Mouse (Mus musculus): ENCODE measurements around the gene Pknox1.
"Not testable (repeated sequence)": the region's sequence is repeated elsewhere in the genome, so short reads cannot be mapped to it uniquely, and the experiment has no call there.

Pknox1 gene

GRCm38 (mm10) chr17:31597957-31598356, 33.4 kb downstream of the Pknox1 start:
- DNase-seq (ENCODE audit: low spot score) = no peak

DNA sequence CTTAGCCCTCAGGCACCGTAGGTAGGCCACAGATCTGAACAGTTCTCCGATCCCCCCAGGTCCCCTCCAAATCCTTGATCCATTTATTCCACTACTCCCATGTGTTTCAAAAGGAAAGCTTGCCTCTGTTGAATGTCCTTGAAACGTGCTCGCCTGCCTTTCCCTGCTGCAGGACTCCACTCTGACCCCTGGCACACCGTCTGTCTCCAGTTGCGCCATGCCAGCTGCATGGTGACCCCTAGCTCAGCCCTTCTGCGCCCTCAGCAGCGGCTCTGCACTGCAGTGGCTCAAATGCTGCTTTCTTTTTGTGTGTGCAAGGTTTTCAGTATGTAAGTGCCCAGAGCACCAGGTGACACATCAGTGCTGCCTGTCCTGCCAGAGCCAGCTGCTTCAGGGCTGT, 34.1 kb downstream of the Pknox1 start:
- no peak for DNase-seq (ENCODE audit: low spot score)

- no peak for DNase-seq (ENCODE audit: low spot score)
Measured at GRCm38 (mm10) chr17:31606424-31606823, 41.9 kb downstream of the Pknox1 start.

GRCm38 (mm10) chr17:31607256-31607951, 42.9 kb downstream of the Pknox1 start:
- no peak for DNase-seq (ENCODE audit: low spot score)

DNA sequence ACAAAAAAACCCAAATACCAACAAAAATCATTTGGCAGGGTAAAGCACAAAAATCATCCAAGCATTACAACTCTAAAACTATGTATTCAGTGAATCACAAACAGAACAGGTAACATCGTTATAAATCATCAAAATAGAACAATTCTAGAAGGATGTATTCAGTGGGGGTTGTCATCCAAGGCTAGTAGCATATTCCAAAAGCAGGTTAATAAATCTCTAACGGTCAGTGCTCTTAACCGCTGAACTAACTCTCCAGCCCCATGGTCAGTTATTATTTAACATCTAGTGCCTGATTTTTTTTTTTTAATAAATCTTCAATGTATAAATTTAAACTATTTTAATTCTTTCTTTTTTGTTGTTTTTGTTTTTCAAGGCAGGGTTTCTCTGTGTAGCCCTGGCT, 44.6 kb downstream of the Pknox1 start:
- DNase-seq (ENCODE audit: low spot score) = not testable (repeated sequence)

DNA sequence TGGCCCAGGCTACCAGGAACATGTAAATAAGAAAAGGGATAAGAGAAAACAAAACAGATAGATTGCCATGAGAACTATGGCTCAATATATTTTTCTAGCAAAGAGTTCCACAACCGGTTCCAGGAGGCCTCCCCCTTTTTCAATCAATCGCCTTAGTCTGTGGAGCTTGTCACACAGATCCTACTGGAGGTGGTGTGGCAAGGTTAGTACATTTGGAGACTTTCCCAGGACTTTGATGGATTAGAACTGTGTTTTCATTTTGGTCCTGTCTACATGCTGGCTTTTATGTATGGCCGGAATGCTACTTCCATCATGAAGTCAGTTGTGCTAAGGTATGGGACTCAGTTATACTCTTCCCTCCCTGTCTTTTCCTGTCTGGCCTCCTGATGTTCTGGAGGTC, 45.4 kb downstream of the Pknox1 start:
- no peak for DNase-seq (ENCODE audit: low spot score)

DNA sequence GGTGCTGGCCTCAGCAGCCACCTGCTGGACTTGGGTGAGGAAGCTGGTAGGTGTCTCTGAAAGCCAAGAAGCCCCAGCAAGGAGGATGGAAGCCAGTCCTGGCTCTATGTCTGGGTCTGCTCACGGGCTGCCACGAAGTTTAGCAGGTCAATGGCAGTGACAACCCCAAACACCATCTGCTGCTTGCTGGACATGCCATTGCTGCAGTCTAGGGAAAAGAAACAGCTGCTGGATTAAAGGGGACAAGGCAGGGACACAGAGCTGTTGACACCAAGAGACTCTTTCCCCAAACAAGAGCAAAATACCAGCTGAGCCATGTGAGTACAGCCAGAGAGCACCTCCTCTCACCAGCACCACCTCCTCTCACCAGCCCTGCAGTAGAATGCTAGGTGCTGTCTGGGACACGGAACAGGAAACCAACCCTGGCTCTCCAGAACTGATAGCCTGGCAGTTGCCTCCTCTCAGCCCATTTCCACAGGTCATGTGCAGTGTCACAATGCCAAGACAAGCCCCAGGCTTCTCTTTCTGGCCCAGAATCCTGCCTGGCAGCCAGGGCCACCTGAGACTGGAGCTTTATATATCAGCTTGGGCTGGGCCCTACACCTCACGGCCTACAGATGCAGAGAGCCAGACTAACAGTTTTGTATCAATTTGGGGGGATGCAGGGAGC, 48.7 kb downstream of the Pknox1 start:
- no peak for DNase-seq (ENCODE audit: low spot score)

DNA sequence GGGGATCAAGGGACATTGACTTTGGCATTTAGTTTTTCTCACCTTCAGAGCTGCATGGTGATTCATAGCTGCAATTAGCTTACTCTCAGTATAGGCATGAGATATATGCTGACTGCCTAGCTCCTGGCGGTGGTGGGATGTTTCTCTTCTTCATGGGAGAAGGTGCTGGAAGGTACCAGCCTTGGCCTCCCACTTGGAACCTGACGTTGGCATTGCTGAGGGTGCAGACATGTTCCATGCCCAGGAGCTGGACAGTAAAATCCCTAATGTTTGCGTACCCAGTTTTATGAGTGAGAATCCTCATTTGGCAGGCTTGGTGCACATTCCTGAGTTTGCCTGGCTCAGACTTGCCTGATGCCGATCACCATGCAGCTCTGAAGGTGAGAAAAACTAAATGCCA, 58.6 kb downstream of the Pknox1 start:
- no peak for DNase-seq (ENCODE audit: low spot score)

GRCm38 (mm10) chr17:31627961-31628360, 63.4 kb downstream of the Pknox1 start:
- DNase-seq (ENCODE audit: low spot score) = no peak

- DNase-seq (ENCODE audit: low spot score) = no peak
Measured at GRCm38 (mm10) chr17:31631081-31631800, 66.7 kb downstream of the Pknox1 start.

DNA sequence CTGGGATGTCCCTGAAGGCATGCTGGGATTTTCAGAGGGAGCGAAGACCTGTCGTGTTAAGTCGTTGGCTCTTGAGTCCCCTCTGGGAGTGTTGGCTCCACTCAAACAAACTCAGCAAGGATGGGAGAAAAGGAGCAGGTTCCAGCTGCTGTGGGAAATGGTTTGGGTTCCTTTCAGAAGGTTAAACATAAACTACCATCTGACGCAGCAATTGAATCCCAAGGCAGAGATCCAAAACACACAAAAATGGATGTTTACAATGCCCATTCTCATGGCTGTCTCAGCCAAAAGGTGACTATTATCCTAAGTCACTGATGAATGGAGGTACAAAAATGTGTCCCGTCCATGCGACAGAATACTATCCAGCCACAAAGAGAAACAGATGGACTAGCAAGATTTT, 68.5 kb downstream of the Pknox1 start:
- DNase-seq (ENCODE audit: low spot score) = no peak

GRCm38 (mm10) chr17:31634896-31635295, 70.4 kb downstream of the Pknox1 start:
- no peak for DNase-seq (ENCODE audit: low spot score)

- DNase-seq (ENCODE audit: low spot score) = no peak
Measured at GRCm38 (mm10) chr17:31635781-31636180, 71.2 kb downstream of the Pknox1 start.

- DNase-seq (ENCODE audit: low spot score) = no peak
Measured at GRCm38 (mm10) chr17:31636277-31636941, 71.9 kb downstream of the Pknox1 start.

DNA sequence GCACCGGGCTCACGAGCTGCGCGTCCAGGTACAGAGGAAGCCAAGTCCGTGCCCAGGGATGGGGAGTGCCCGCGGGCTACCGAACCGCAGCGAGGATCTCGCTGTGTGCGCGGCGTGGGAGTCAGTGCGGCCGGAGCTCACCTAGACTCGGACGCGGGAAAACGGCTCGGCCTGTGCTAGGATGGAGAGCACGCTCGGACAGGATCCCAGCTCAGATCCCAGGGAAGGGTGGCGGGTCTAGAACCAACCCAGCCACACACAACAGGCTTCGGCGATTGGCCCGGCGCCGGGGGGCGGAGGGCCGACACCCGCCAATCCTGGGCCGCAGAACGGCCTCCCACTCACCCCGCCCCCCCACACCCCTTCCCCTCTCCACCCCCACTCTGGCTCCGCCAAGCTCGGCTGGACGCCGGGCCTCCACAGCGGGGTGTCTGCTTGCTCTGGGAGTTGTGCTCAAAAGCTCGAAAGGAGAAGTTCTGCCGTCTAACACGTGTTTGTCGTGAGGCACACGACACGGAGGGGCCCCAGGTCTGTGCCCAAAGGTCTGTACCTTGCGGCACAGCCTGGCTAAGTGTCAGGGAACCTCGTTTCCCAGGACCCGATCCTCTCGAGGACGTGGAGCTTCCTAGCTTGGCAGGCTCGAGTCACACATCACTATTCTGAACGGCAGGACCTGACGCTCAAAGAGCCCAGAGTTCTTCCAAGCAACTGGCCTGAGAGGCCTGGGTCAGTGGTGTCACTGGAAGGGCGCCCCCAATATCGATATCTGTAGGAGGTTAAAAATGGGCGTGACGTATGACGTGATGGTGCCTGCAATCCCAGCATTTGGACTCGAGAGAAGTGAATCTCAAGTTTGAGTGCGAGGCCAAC, 72.6 kb downstream of the Pknox1 start, which contains the start of gene Cbs:
TSS of gene Cbs (minus strand) at position 297 of the 870 bp plus-strand sequence.
- DNase-seq (ENCODE audit: low spot score) = no peak

DNA sequence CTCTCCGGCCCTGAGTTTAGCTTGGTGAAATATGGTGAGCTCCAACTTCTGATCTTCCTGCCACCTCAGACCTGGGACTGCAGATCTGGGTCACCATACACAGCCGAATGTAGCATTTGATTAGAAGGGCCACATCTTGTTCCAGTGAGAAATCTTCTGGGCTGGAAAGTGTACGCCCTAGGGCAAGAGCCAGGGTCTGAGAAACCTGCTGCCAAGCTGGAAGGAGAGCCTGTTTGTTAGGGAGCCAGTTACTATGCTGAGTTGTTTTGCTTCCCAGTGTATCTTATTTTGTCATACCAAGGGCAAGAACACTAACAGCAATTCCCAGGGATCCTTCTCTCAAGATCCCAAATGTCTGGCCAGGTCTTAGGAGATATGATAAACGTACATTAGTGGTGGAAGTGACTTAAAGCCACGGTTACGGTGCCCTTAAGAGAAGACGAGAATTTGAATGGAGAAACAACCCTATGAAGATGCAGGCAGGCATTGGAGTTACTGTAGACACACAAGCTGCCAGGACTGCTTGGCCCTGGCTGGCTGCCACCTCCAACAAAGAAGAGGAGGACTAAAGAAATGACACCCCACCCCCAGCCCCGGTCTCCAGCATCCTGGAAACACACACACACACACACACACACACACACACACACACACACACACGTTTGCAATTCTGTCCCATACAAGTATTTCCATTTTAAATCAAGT, 73.5 kb downstream of the Pknox1 start:
- DNase-seq (ENCODE audit: low spot score) = peak; percentile 58

DNA sequence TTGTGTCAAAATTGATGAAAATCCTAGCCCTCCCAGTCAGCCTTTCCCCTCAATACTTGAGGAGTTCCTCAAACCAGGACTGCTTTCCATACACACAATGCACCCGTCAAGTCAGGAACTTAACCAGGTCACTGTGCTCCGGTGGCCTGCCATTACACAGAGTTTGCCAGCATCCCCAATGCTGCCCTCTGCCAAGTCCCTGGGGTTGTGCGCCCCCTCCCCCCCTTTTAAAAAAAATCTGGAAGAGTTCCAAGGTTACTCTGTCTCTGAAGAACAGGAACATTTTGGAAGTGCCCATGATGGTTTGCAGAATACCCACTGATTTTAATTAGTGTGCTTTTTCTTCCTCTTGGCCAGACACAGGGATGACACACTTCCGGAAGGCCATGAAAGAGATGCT, 75.1 kb downstream of the Pknox1 start:
- DNase-seq (ENCODE audit: low spot score) = peak; percentile 20

DNA sequence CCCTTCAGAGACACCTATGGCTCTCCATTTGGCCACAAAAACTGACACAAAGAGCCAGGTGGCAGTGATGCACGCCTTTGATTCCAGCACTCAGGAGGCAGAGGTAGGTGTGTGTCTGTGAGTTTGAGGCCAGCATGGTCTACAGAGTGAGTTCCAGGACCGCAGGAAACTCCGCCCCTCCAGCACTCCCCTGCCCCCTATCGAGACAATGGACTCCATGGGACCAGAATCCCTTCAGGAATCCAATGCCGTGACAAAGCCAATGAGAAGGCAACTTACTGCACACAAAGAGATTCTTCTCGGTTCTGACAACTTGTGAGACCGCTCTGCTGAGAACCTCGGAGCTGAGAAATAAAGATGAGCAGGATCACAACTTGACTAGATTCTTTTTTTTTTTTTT, 77.8 kb downstream of the Pknox1 start:
- no peak for DNase-seq (ENCODE audit: low spot score)

GRCm38 (mm10) chr17:31642913-31643312, 78.4 kb downstream of the Pknox1 start:
- DNase-seq (ENCODE audit: low spot score) = no peak

- DNase-seq (ENCODE audit: low spot score) = no peak
Measured at GRCm38 (mm10) chr17:31646199-31647002, 81.9 kb downstream of the Pknox1 start.
